Mouse (Mus musculus): Measurements from ENCODE around the gene Ush2a. TPM values are rescaled to one million over a fixed set of nuclear protein-coding genes. Genes with fewer than 3 reads are reported as not detected.

Gene Ush2a
- polyA plus RNA-seq, 1 experiment: not detected

DNA sequence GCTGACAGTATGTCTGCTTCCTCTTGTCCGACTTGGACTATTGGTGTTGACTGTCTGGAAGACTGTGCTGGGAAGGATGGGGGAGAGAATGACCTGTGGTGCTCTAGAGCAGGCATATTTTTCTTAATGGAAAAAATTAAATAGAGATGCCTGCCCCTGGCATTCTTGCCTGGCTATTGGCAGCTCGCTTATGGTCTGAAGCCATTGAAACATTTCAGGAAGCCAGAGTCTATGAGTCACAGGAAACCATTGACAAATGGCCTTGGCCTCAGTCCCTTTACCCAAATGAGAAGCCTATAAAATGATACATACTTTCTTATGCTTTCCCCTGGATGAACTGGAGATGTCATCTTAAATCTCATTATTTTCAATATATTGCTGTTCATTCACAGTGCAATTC is 92.9 kb downstream of the Ush2a start:
- WGBS: 93% methylated on average over 2 of the region's 2 CpGs
- no peaks in the 10 kb centered on the region for H3K4me1 ChIP-seq (ENCODE audit: control insufficient read depth, insufficient read depth, low read length)
- no peak for TF ChIP-seq CTCF (IDR thresholded peaks at IDR 0.05; ENCODE audit: insufficient read depth, low read depth, low read length)
- no peak for TF ChIP-seq POLR2A (IDR thresholded peaks at IDR 0.05; ENCODE audit: insufficient read depth, low read depth, low read length)
- no peak overlapping the region for H3K27ac ChIP-seq (ENCODE audit: insufficient read depth, low read depth, low read length)
- H3K4me3 ChIP-seq (ENCODE audit: insufficient read depth, low read depth, low read length): no peak overlapping the region

DNA sequence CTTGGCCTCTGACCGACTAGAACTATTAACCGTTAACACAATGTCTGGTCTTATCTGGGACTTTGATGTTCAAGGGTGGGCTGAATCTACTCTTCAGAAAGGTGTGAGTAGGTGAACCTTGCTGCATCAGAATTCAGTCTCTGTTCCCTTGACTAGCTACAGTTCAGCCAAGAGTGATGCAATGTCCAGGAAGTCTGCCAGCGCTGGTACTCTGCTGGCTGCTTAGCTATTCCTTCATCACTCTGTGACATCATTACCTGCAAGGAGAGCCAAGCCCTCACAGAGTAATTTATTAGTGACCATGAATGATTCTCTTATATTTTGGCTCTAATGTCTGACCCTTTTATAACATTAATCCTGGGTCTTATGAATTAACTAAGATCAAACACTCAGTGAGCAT is 101.7 kb downstream of the Ush2a start:
- no peak overlapping the region for H3K4me3 ChIP-seq (ENCODE audit: insufficient read depth, low read depth, low read length)
- no peak overlapping the region for H3K27ac ChIP-seq (ENCODE audit: insufficient read depth, low read depth, low read length)
- TF ChIP-seq CTCF (IDR thresholded peaks at IDR 0.05; ENCODE audit: insufficient read depth, low read depth, low read length): no peak
- no peak for TF ChIP-seq POLR2A (IDR thresholded peaks at IDR 0.05; ENCODE audit: insufficient read depth, low read depth, low read length)
- 70% methylated on average over 3 of the region's 3 CpGs for WGBS
- H3K4me1 ChIP-seq (ENCODE audit: control insufficient read depth, insufficient read depth, low read length): no peaks in the 10 kb centered on the region

- Histone ChIP-seq H3K4me1 (ENCODE audit: control insufficient read depth, insufficient read depth, low read length) (no peaks in the 10 kb centered on the region), H3K27ac (ENCODE audit: insufficient read depth, low read depth, low read length) (no peak overlapping the region), H3K4me3 (ENCODE audit: insufficient read depth, low read depth, low read length) (no peak overlapping the region)
- TF ChIP-seq CTCF (IDR thresholded peaks at IDR 0.05; ENCODE audit: insufficient read depth, low read depth, low read length): no peak
- no peak for TF ChIP-seq POLR2A (IDR thresholded peaks at IDR 0.05; ENCODE audit: insufficient read depth, low read depth, low read length)
- WGBS: 64% methylated on average over 1 of the region's 1 CpGs
Measured at GRCm38 (mm10) chr1:188385180-188385579, 123.4 kb downstream of the Ush2a start.

- TF ChIP-seq POLR2A (IDR thresholded peaks at IDR 0.05; ENCODE audit: insufficient read depth, low read depth, low read length) (no peak), CTCF (IDR thresholded peaks at IDR 0.05; ENCODE audit: insufficient read depth, low read depth, low read length) (no peak)
- Histone ChIP-seq H3K4me1 (ENCODE audit: control insufficient read depth, insufficient read depth, low read length) (no peaks in the 10 kb centered on the region), H3K27ac (ENCODE audit: insufficient read depth, low read depth, low read length) (no peak overlapping the region), H3K4me3 (ENCODE audit: insufficient read depth, low read depth, low read length) (no peak overlapping the region)
- WGBS: 74% methylated on average over 7 of the region's 7 CpGs
Measured at GRCm38 (mm10) chr1:188385733-188386261, 124.0 kb downstream of the Ush2a start.

DNA sequence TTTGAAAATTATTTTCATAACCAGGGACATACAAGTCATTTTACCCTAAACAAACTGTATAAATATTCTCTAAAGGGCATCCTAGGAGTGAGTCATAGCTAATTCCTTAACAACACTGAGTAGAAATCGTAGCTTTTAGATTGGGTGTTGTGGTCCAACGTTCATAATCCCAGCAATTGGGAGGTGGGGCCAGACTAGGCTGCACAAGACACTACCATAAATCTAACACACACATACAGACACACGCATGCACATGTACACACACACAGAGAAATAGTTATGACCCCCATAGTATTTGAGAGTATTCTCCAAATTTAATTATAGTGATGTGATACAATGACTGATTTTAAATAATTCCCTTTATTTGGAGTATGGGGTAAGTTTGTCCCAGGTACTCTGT is 125.5 kb downstream of the Ush2a start:
- H3K4me1 ChIP-seq (ENCODE audit: control insufficient read depth, insufficient read depth, low read length): no peaks in the 10 kb centered on the region
- TF ChIP-seq CTCF (IDR thresholded peaks at IDR 0.05; ENCODE audit: insufficient read depth, low read depth, low read length) (no peak), POLR2A (IDR thresholded peaks at IDR 0.05; ENCODE audit: insufficient read depth, low read depth, low read length) (no peak)
- WGBS: 78% methylated on average over 3 of the region's 3 CpGs

DNA sequence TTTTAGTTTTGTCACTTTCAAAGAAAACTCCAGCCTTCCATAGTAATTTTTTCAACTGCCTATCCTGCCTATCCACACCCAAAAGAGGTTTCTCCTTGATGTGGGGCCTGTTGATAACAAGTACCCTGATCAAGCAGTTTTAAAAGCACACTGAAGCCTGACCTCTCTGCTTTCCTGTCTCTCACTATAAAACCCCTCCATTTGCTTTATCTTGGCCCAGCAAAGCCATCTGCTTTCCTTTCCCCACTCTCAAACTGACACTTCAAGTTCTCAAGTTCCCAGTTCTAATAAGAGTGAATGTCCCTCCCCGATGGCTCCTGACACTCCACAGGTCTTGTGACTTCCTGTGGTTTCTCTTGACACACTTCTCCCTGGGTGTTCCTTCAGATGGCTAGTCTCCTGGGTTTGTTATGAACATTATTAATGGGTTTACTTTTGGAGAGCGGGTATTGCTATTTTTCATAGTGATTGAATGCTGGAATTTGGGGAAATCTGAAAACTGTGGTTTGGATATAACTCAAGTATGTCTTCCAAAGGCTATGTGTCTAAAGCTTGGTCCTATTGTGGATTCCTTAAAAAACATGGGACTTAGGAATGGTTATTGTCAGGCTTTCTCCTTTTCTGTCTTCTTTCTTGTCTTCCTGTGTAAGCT is 126.1 kb downstream of the Ush2a start:
- 87% methylated on average over 2 of the region's 2 CpGs for WGBS
- H3K27ac ChIP-seq (ENCODE audit: insufficient read depth, low read depth, low read length): no peak overlapping the region
- no peak for TF ChIP-seq POLR2A (IDR thresholded peaks at IDR 0.05; ENCODE audit: insufficient read depth, low read depth, low read length)
- TF ChIP-seq CTCF (IDR thresholded peaks at IDR 0.05; ENCODE audit: insufficient read depth, low read depth, low read length): no peak
- H3K4me3 ChIP-seq (ENCODE audit: insufficient read depth, low read depth, low read length): no peak overlapping the region
- H3K4me1 ChIP-seq (ENCODE audit: control insufficient read depth, insufficient read depth, low read length): no peaks in the 10 kb centered on the region

More for the DNA sequence above, 125.5 kb downstream of the Ush2a start:
- Histone ChIP-seq H3K4me3 (ENCODE audit: insufficient read depth, low read depth, low read length) (no peak overlapping the region), H3K27ac (ENCODE audit: insufficient read depth, low read depth, low read length) (no peak overlapping the region)

- H3K4me3 ChIP-seq (ENCODE audit: insufficient read depth, low read depth, low read length): no peak overlapping the region
- H3K4me1 ChIP-seq (ENCODE audit: control insufficient read depth, insufficient read depth, low read length): no peaks in the 10 kb centered on the region
- WGBS: 79% methylated on average over 6 of the region's 6 CpGs
- TF ChIP-seq CTCF (IDR thresholded peaks at IDR 0.05; ENCODE audit: insufficient read depth, low read depth, low read length): no peak
- TF ChIP-seq POLR2A (IDR thresholded peaks at IDR 0.05; ENCODE audit: insufficient read depth, low read depth, low read length): no peak
- no peak overlapping the region for H3K27ac ChIP-seq (ENCODE audit: insufficient read depth, low read depth, low read length)
Measured at GRCm38 (mm10) chr1:188390080-188390479, 128.3 kb downstream of the Ush2a start.

- Histone ChIP-seq H3K4me1 (ENCODE audit: control insufficient read depth, insufficient read depth, low read length) (no peaks in the 10 kb centered on the region), H3K4me3 (ENCODE audit: insufficient read depth, low read depth, low read length) (no peak overlapping the region), H3K27ac (ENCODE audit: insufficient read depth, low read depth, low read length) (no peak overlapping the region)
- TF ChIP-seq CTCF (IDR thresholded peaks at IDR 0.05; ENCODE audit: insufficient read depth, low read depth, low read length) (no peak), POLR2A (IDR thresholded peaks at IDR 0.05; ENCODE audit: insufficient read depth, low read depth, low read length) (no peak)
- 97% methylated on average over 4 of the region's 4 CpGs for WGBS
Measured at GRCm38 (mm10) chr1:188407176-188407575, 145.4 kb downstream of the Ush2a start.

- H3K4me1 ChIP-seq (ENCODE audit: control insufficient read depth, insufficient read depth, low read length): no peaks in the 10 kb centered on the region
- 93% methylated on average over 8 of the region's 8 CpGs for WGBS
- no peak overlapping the region for H3K27ac ChIP-seq (ENCODE audit: insufficient read depth, low read depth, low read length)
- TF ChIP-seq POLR2A (IDR thresholded peaks at IDR 0.05; ENCODE audit: insufficient read depth, low read depth, low read length) (no peak), CTCF (IDR thresholded peaks at IDR 0.05; ENCODE audit: insufficient read depth, low read depth, low read length) (no peak)
- no peak overlapping the region for H3K4me3 ChIP-seq (ENCODE audit: insufficient read depth, low read depth, low read length)
Measured at GRCm38 (mm10) chr1:188407613-188408386, 146.0 kb downstream of the Ush2a start.

Data from olfactory bulb, adult 2 months (tissue).